Mouse (Mus musculus) bone marrow, adult 2 months (tissue): ENCODE measurements around the gene Cenpx. TPM values are rescaled to one million over a fixed set of nuclear protein-coding genes. Genes with fewer than 3 reads are reported as not detected.
"Not testable (repeated sequence)": the region's sequence is repeated elsewhere in the genome, so short reads cannot be mapped to it uniquely, and the experiment has no call there.

Experiments used
- H3K27ac ChIP-seq: fragments of 200-500 bp; 2 replicates; pipeline ENCODE4 v1.5.1; 2012; ENCODE audit warnings: low read depth, mild to moderate bottlenecking, control low read depth, inconsistent platforms, low read length; ENCODE audit not compliant: control insufficient read depth, poor library complexity, insufficient read depth
- H3K4me1 ChIP-seq: fragments of 200-500 bp; 2 replicates; pipeline ENCODE4 v1.6.1; 2011; ENCODE audit warnings: low read length; ENCODE audit not compliant: control insufficient read depth, insufficient read depth
- H3K4me3 ChIP-seq: fragments of 200-500 bp; replicated peaks from 2 replicates; pipeline ENCODE3; 2011; ENCODE audit warnings: mild to moderate bottlenecking, low read depth, low read length, control low read depth; ENCODE audit not compliant: control insufficient read depth
- CTCF ChIP-seq: fragments of 200-500 bp; IDR thresholded peaks from 2 replicates; pipeline ENCODE4 v1.5.1; 2011; ENCODE audit warnings: low read length, control low read depth; ENCODE audit not compliant: control insufficient read depth, insufficient read depth
- POLR2A ChIP-seq: fragments of 200-500 bp; IDR thresholded peaks from 2 replicates; pipeline ENCODE4 v1.6.1; 2011; ENCODE audit warnings: low read depth, mild to moderate bottlenecking, control low read depth, low read length, borderline replicate concordance; ENCODE audit not compliant: control insufficient read depth
- WGBS: fragments of 180-500 bp; shearing (Covaris S2); methylation state at CpG from one replicate; pipeline ENCODE4 v1.1.7; 2018; 5-methylcytosine and 5-hydroxymethylcytosine counted together
- polyA plus RNA-seq: library from polyadenylated mRNA; stranded (reverse); fragments of >200 nt; gene quantifications from 2 replicates; pipeline ENCODE4 v1.2.4, GENCODE M21; 2011; ENCODE audit warnings: low replicate concordance; ENCODE audit not compliant: missing spikeins, insufficient read depth, insufficient read length

Gene Cenpx
- polyA plus RNA-seq: 39.2 and 57.8 TPM in 2 replicates

DNA sequence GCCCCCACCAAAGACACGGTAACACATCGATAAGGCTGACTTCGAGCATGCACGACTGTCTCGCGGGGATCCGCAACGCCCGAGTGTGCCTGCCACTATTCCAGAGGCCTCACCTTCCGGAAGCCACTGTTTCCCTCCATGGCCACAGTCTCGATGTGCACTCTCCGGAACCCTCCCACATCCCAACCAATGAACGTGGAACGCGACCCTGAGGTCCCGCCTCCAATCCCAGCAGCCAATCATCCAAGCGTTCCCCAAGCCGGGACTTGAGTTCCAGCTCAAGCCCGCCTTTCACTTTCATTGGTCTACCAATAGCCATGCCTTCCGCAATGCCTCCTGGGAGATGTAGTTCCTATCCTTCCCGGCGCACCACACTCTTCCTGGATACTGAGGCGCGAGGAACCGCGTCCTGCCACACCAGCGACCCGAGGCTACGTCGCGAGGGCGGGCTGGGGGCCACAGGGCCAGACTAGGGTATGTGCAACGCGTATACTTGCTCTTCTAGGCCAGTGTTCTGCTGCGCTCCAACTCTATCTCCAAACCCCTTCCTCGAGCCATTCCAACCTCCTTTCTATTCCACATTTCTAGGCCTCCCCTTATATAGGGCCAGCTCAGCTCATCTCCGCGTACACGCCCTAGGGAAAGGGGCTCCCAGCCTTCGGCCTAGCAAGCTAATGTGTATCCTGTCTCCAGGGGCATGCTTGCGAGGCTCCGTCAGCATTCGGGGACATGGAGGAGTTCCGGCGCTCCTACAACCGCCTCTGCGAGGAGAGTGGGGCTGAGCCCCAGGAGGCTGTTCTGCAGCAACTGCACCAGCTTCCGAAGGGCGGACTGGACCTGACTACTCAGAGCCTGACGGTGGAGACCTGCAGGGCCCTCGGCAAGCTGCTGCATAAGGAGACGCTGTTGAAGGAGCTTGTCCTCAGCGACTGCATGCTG lies at the start of gene Cenpx, which contains the start of gene Lrrc45:
Cenpx (minus strand) TSS at position 159 of the 939 bp plus-strand sequence.
Lrrc45 (plus strand) TSS at position 346 of the 939 bp plus-strand sequence.
- Histone ChIP-seq H3K27ac (peak within 1 kb of the TSS; percentile 38), H3K4me1 (no peaks in the 10 kb centered on the region; the same call in 1 of the 2 replicates), H3K4me3 (peak within 1 kb of the TSS; percentile 91)
- TF ChIP-seq POLR2A: peak; percentile 69; the same call in 1 of the 2 replicates
- TF ChIP-seq CTCF: no peak
- WGBS: 1% methylated on average over 53 of the region's 53 CpGs

DNA sequence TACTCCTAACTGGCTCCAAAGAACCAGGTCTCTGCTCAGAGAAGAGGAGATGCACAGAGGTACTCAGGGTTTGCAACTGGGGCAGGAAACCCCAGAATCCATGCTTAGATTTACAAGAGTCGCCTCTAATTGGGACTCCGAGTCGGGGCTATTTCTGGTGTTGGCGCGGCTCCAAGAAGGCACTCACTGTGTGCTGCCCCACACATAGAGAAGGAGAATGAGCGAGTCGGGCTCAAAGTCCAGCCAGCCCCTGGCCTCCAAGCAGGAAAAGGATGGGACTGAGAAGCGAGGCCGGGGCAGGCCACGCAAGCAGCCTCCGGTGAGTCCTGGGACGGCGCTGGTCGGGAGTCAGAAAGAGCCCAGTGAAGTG lies 49.1 kb upstream of the Cenpx start, which contains the start of gene Hmga1b:
Hmga1b (plus strand) TSS at position 123 of the 370 bp plus-strand sequence.
- 23% methylated on average over 14 of the region's 14 CpGs for WGBS
- H3K4me3 ChIP-seq, H3K4me1 ChIP-seq, H3K27ac ChIP-seq: not testable (repeated sequence)

DNA sequence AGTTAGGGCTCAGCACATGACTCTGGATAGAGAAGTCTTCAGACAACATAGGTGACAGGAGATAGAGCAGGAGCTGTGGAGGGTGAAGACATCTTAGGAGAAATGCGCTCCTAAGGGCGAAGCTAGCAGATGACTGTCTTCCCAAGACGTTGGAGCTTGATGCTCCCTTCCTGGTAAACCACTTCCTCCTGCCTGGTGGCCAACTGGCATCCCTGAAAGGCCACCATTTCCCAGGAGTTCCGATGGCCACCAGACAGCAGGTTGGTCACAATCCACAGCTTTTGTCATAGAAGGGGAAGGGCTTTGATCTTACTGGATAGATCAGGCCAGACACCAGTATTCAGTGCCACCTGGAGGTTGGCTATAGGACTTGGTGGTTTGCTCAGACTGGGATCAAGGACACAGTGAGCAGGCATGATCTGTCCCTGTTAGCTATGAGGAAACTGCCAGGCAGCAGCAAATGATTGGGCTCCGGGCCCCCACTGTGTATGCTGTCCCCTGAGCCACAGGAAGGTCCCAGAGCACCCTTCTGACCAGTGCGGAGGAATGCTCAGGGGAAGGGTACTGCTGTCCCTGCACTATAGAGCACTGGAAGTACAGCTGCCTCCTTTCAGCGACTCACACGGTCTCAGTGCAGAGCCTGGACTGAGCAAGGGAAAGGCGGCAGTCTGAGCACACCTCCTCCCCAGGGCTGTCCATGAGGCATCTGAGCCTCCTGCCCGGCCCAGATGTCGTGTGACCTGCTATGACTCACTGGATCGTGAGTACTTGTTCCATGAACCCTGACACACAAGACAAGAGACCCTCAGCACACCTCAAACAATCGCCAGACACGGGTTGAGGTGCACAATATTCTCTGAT lies 48.5 kb upstream of the Cenpx start:
- WGBS: 75% methylated on average over 14 of the region's 14 CpGs

DNA sequence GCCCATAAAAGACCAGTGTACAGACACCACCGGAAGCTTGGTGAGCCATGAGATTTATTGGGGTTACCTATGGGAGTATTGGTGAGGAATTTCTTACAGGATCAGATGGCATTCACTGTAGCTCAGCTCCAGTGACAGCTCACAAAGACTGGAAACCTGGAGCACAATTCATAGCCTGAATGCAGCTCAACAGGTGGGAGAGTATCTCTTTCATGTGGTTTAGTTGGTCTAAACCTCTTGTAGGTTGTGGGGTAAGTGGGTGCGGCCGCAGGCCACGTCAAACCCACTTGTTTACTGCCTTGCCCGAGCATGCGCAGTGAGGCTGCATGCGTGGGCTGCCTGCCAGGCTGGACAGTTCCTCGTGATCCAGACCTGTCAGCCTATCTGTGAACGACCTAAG lies 46.7 kb upstream of the Cenpx start:
- Histone ChIP-seq H3K27ac (no peak overlapping the region), H3K4me1 (no peaks in the 10 kb centered on the region), H3K4me3 (no peak overlapping the region)
- 82% methylated on average over 9 of the region's 9 CpGs for WGBS
- TF ChIP-seq POLR2A (no peak), CTCF (no peak)

More for the DNA sequence above, 48.5 kb upstream of the Cenpx start:
- TF ChIP-seq CTCF (no peak), POLR2A (no peak)
- Histone ChIP-seq H3K27ac (no peak overlapping the region), H3K4me3 (no peak overlapping the region), H3K4me1 (no peaks in the 10 kb centered on the region)

DNA sequence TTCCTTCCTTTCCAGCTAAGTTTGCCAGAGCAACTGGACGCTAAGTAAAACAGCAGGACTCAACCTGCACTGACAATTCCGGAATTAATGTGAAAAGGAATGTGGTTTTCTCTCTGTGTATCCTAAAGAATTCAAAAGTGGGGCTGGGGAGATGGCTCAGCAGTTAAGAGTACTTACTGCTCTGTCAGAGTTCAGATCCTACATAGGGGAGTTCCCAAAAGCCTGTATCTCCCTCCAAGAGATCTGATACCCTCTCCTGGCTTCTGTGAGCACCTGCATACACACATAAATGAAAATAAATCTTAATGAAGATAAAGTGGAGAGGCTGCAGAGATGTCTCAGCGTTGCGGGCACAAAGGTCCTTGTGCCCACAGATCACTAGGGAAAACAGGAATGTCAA lies 38.1 kb upstream of the Cenpx start:
- TF ChIP-seq POLR2A (no peak), CTCF (no peak)
- WGBS: 79% methylated on average over 4 of the region's 4 CpGs
- H3K27ac ChIP-seq: no peak overlapping the region
- H3K4me1 ChIP-seq: no peaks in the 10 kb centered on the region
- H3K4me3 ChIP-seq: no peak overlapping the region

DNA sequence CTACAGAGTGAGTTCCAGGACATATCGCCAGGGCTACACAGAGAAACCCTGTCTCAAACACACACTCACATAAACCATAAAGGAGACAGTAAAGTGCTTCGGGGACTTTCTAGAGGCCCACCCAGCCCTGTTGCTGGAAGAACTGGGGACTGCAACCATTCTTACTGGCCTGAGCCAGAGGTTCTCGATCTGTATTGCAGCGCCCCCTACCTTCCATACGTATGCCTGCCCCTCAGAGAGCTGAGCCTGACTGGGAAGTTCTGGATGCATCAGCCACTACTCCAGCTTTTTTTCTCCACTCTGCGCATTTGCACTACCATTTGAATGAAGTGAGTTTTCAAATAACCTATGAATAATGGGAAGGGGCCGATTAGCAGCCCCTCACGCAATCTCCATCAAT lies 35.9 kb upstream of the Cenpx start:
- 57% methylated on average over 8 of the region's 8 CpGs for WGBS
- TF ChIP-seq CTCF (peak; percentile 81), POLR2A (no peak)
- H3K4me1 ChIP-seq: no peaks in the 10 kb centered on the region
- H3K27ac ChIP-seq: no peak overlapping the region
- H3K4me3 ChIP-seq: no peak overlapping the region

DNA sequence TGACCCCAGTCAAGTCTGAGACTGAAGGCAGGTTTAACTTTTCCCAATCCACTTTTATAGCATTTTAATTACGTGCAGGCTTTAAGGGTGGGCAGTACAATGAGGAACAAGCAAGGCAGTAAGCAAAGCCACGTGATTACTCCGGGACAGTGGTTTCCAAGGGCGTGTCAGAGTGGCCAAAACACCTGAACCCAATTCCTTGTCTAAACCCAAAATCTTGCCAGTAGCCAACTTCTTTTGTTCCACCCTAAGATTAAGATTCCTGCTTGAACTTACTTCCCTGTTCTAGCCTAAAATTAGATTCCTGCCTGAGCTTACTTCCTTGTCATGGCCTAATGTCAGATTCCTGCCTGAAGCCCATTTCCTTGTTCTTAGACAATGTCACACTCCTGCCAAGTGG lies 34.4 kb upstream of the Cenpx start:
- TF ChIP-seq CTCF (no peak), POLR2A (no peak)
- Histone ChIP-seq H3K4me1 (no peaks in the 10 kb centered on the region), H3K4me3 (no peak overlapping the region), H3K27ac (no peak overlapping the region)
- WGBS: 16% methylated on average over 4 of the region's 4 CpGs

DNA sequence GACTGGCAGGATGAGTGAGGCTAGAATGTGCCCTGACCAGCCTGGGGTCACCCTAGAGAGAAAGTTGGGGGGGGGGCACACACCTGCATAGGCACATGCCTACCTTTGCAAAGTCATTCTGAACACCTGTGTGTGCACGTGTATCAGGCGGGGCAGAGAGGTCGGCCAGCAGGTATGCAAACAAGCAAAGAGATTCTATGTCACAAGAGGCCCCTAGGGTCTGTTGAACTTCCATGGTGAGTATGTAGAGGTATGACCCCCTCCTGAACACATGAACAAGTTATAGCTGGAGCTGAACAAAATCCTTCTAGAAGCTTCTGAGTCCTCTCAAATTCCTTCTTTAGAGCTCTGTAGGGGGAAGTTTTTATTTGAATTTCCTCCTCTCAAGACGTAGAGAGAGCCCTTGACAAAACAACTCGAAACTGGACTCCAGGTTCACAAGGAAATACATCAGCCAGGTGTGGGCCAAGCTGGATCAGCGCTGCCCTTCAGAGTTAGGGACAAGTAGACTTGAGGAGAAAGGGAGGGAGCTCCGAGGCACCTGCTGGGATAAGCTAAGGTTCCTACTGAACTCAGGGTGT lies 30.7 kb upstream of the Cenpx start:
- Histone ChIP-seq H3K4me3 (no peak overlapping the region), H3K4me1 (no peaks in the 10 kb centered on the region), H3K27ac (no peak overlapping the region)
- TF ChIP-seq CTCF: no peak
- TF ChIP-seq POLR2A: no peak
- WGBS: 74% methylated on average over 7 of the region's 7 CpGs
